Mouse (Mus musculus) CH12.LX (cell line): ENCODE measurements around the gene Hoxb5.

Source experiments
- CHD1 ChIP-seq: IDR thresholded peaks from 2 replicates; pipeline ENCODE4 v1.6.1; 2012; ENCODE audit warnings: low read depth, low read length, improper control_type of control experiment, inconsistent platforms
- CTCF ChIP-seq, 2 experiments: IDR thresholded peaks in 1 of 2; conservative IDR thresholded peaks in 1 of 2; 2 replicates each; pipeline ENCODE4 v1.5.1; 2011 to 2012; ENCODE audit warnings: low read depth in 2 of 2, low read length in 2 of 2, improper control_type of control experiment in 1 of 2, inconsistent platforms in 1 of 2, mild to moderate bottlenecking in 1 of 2, moderate library complexity in 1 of 2
- E2F4 ChIP-seq: IDR thresholded peaks from 2 replicates; pipeline ENCODE4 v1.6.1; 2011; ENCODE audit warnings: low read depth, low read length, improper control_type of control experiment; ENCODE audit not compliant: insufficient replicate concordance
- EP300 ChIP-seq: IDR thresholded peaks from 2 replicates; pipeline ENCODE4 v1.6.1; 2011; ENCODE audit warnings: low read length, improper control_type of control experiment
- HCFC1 ChIP-seq: IDR thresholded peaks from 2 replicates; pipeline ENCODE4 v1.6.1; 2012; ENCODE audit warnings: low read depth, mild to moderate bottlenecking, inconsistent platforms, low read length, improper control_type of control experiment
- MAX ChIP-seq: IDR thresholded peaks from 2 replicates; pipeline ENCODE4 v1.6.1; 2011; ENCODE audit warnings: low read length, improper control_type of control experiment
- MEF2A ChIP-seq: IDR thresholded peaks from 2 replicates; pipeline ENCODE4 v1.6.1; 2014; ENCODE audit warnings: low read depth, mild to moderate bottlenecking, inconsistent platforms, low read length, improper control_type of control experiment, borderline replicate concordance
- MXI1 ChIP-seq: IDR thresholded peaks from 2 replicates; pipeline ENCODE4 v1.6.1; 2011; ENCODE audit warnings: mild to moderate bottlenecking, low read depth, low read length, improper control_type of control experiment
- POLR2A ChIP-seq: IDR thresholded peaks from 2 replicates; pipeline ENCODE4 v1.6.1; 2011; ENCODE audit warnings: low read depth, mild to moderate bottlenecking, improper control_type of control experiment, low read length
- RAD21 ChIP-seq: IDR thresholded peaks from 2 replicates; pipeline ENCODE4 v1.6.1; 2011; ENCODE audit warnings: low read depth, mild to moderate bottlenecking, low read length, improper control_type of control experiment, moderate library complexity
- SMC3 ChIP-seq: IDR thresholded peaks from 2 replicates; pipeline ENCODE4 v1.6.1; 2011; ENCODE audit warnings: low read depth, low read length, improper control_type of control experiment
- ZC3H11A ChIP-seq: IDR thresholded peaks from 2 replicates; pipeline ENCODE4 v1.6.1; 2012; ENCODE audit warnings: low read depth, mild to moderate bottlenecking, inconsistent platforms, low read length, improper control_type of control experiment
- ZKSCAN1 ChIP-seq: IDR thresholded peaks from 2 replicates; pipeline ENCODE4 v1.6.1; 2012; ENCODE audit warnings: low read depth, inconsistent platforms, low read length, improper control_type of control experiment, borderline replicate concordance
- ZNF384 ChIP-seq: IDR thresholded peaks from 2 replicates; pipeline ENCODE4 v1.6.1; 2012; ENCODE audit warnings: low read depth, low read length, improper control_type of control experiment, inconsistent platforms

GRCm38 (mm10) chr11:96267021-96267920 lies 35.9 kb upstream of the Hoxb5 start:
- TF ChIP-seq MAX (no peak), EP300 (no peak), RAD21 (no peak), CTCF (conservative IDR thresholded peaks at IDR 0.05 in 1 of 2, IDR thresholded peaks at IDR 0.05 in 1 of 2; ENCODE audit: low read depth in 2 of 2, low read length in 2 of 2) (no peak), POLR2A (no peak), CHD1 (no peak), HCFC1 (no peak), MXI1 (no peak), E2F4 (no peak), ZKSCAN1 (no peak), ZNF384 (no peak), ZC3H11A (no peak), MEF2A (no peak), SMC3 (no peak)
